Mouse (Mus musculus): Measurements from ENCODE around the gene Ap4e1.

- TF ChIP-seq CTCF (IDR thresholded peaks at IDR 0.05; ENCODE audit: low read depth) (no peak), EP300 (IDR thresholded peaks at IDR 0.05; ENCODE audit: low read depth) (no peak)
Observed at GRCm38 (mm10) chr2:127007509-127007908, 1.0 kb upstream of the Ap4e1 start.
